Mouse (Mus musculus): ENCODE data around the gene Usp2. TPM values are rescaled to one million over a fixed set of nuclear protein-coding genes. Genes with fewer than 3 reads are reported as not detected.
"Not testable (repeated sequence)": the region's sequence is repeated elsewhere in the genome, so short reads cannot be mapped to it uniquely, and the experiment has no call there.

The Usp2 gene
- polyA plus RNA-seq, 1 experiment: 16.4 TPM

GRCm38 (mm10) chr9:44111909-44112308, 45.1 kb downstream of the Usp2 start:
- DNase-seq (ENCODE audit: low read depth, low spot score): not testable (repeated sequence)
- WGBS: 44% methylated on average over 10 of the region's 12 CpGs

- DNase-seq (ENCODE audit: low read depth, low spot score): peak; percentile 95
- WGBS: under 1% methylated on average over 50 of the region's 51 CpGs
Observed at GRCm38 (mm10) chr9:44113105-44113789, 46.4 kb downstream of the Usp2 start, which contains the start of the genes Gm49380 and Rnf26. Gm49380 (minus strand) TSS chr9:44113500. Rnf26 (minus strand) TSS chr9:44113517.

GRCm38 (mm10) chr9:44114453-44114852, 47.6 kb downstream of the Usp2 start:
- DNase-seq (ENCODE audit: low read depth, low spot score): no peak
- WGBS: 56% methylated on average over 2 of the region's 2 CpGs

GRCm38 (mm10) chr9:44115599-44115998, 48.8 kb downstream of the Usp2 start:
- WGBS: 89% methylated on average over 9 of the region's 9 CpGs
- DNase-seq (ENCODE audit: low read depth, low spot score): no peak

GRCm38 (mm10) chr9:44116182-44116581, 49.4 kb downstream of the Usp2 start:
- 96% methylated on average over 4 of the region's 4 CpGs for WGBS
- no peak for DNase-seq (ENCODE audit: low read depth, low spot score)

GRCm38 (mm10) chr9:44119011-44119410, 52.2 kb downstream of the Usp2 start:
- DNase-seq (ENCODE audit: low read depth, low spot score): no peak
- 62% methylated on average over 5 of the region's 5 CpGs for WGBS

DNA sequence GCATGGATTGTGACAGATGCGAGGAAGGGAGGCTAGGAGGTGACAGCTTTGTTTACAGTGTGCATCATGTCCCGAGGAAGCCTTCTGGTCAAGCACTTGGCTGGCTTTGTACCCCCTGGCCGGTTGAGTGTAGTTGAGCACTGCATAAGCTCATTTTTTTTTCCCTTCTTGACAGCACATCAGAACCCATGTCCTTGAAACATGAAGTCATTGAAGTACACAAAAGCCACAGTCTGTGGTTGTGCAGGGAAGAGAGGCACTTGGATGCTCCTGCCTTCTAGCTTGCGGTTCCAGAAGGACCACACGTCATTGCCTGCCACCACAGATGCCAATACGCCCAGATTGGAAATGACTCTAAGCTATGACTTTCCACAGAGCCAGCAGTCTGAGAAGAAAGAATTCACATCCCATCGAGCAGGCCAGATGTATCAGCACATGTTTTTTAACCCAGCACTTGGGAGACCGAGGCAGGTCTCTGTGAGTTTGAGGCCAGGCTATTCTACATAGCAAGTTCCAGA, 53.2 kb downstream of the Usp2 start:
- no peak for DNase-seq (ENCODE audit: low read depth, low spot score)
- WGBS: 73% methylated on average over 8 of the region's 8 CpGs

- no peak for DNase-seq (ENCODE audit: low read depth, low spot score)
- WGBS: 56% methylated on average over 6 of the region's 6 CpGs
Observed at GRCm38 (mm10) chr9:44124317-44124716, 57.5 kb downstream of the Usp2 start.

DNA sequence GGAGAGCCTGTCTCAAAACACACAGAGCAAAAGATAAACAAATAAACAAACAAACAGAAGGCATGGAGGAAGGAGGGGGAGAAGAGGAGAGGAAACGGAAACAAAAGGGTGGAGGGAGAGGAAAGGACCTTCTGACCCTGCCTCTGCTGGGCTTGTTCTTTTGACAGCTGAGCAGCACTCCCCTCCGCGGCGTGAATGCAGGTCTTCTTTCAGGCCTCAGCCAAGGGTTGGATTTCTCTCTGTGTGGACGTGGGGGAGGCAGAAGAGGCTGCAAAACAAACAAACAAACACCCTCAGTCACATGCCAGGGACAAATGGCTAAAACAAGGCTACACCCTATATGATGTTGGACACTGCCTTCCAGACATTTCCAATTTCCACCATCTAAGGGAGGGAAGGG, 58.2 kb downstream of the Usp2 start:
- whole genome bisulfite sequencing: 83% methylated on average over 5 of the region's 5 CpGs
- no peak for DNase-seq (ENCODE audit: low read depth, low spot score)

DNA sequence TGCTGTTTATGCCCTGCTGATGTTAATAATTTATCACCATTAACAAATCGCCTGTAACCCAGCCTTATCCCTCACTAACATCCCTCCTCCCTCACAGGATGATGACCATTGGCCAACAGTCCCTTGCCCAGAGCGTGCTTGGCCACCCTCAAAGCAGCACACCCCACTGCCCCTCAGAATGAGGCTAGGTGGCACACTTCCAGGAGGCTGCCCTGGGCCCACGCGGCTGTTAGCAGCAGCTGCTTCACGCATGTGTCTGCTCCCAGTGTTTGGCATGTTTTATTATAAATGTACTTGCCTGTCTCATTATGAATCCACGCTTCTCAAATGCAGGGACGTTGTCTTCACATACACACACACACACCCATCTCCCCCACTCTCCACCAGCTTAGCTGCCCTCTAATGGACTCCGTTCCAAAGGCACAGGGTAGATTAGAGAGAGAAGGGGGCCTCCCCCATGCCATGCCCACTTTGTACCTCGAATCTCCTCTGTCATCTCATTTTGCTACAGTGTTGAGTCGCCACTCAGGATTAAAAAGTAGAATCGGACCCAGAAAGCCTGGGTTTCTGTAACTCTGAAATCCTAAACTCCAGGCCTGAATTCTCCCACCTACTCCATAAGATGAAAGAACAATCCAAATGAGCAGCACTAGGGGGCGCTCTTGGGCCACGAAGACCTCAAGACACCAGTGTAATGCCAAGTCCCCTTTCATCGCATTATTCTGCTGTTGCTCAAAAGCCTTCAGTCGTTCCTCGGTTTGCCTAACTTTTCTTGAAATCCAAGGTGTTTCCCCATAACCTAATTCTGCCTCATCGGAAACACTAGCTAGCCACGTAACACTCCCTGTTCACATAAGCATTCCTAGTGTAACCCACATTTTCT, 59.0 kb downstream of the Usp2 start:
- DNase-seq (ENCODE audit: low read depth, low spot score): peak; percentile 76
- 30% methylated on average over 18 of the region's 18 CpGs for WGBS

- no peak for DNase-seq (ENCODE audit: low read depth, low spot score)
- WGBS: 55% methylated on average over 3 of the region's 3 CpGs
Observed at GRCm38 (mm10) chr9:44126746-44127145, 59.9 kb downstream of the Usp2 start.

- DNase-seq (ENCODE audit: low read depth, low spot score): no peak
- 17% methylated on average over 3 of the region's 3 CpGs for WGBS
Observed at GRCm38 (mm10) chr9:44127351-44127801, 60.6 kb downstream of the Usp2 start.

- 17% methylated on average over 9 of the region's 9 CpGs for WGBS
- DNase-seq (ENCODE audit: low read depth, low spot score): no peak
Observed at GRCm38 (mm10) chr9:44129633-44130032, 62.8 kb downstream of the Usp2 start.

DNA sequence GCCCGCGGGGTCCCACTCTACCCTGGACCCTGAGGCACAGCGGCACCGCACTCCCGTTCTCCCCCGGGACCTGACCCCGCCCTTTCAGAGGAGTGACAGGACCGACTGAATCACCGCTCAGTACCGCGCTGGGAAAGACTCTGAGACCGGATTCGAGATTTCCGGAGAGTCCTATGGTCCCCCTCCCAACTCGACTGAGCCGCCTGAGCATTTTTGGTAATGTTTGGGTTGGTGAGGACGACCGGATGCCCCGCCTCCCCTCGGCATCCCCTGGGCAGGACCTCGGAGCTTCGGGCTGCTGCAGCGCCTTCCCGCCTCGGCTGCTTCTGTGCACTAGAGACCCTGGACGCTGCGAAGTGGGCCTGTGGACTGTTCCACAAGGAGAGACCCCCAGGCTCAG, 63.2 kb downstream of the Usp2 start:
- under 1% methylated on average over 27 of the region's 27 CpGs for WGBS
- no peak for DNase-seq (ENCODE audit: low read depth, low spot score)

GRCm38 (mm10) chr9:44130581-44131275, 63.9 kb downstream of the Usp2 start:
- WGBS: 38% methylated on average over 19 of the region's 19 CpGs
- no peak for DNase-seq (ENCODE audit: low read depth, low spot score)

GRCm38 (mm10) chr9:44131276-44131590, 64.4 kb downstream of the Usp2 start:
- WGBS: 60% methylated on average over 7 of the region's 7 CpGs

GRCm38 (mm10) chr9:44132200-44132599, 65.4 kb downstream of the Usp2 start:
- no peak for DNase-seq (ENCODE audit: low read depth, low spot score)
- WGBS: 71% methylated on average over 5 of the region's 5 CpGs

More at GRCm38 (mm10) chr9:44131276-44131590, 64.4 kb downstream of the Usp2 start:
- no peak for DNase-seq (ENCODE audit: low read depth, low spot score)

GRCm38 (mm10) chr9:44133287-44133686, 66.5 kb downstream of the Usp2 start:
- 15% methylated on average over 2 of the region's 2 CpGs for WGBS
- DNase-seq (ENCODE audit: low read depth, low spot score): no peak

- DNase-seq (ENCODE audit: low read depth, low spot score): no peak
- under 1% methylated on average over 54 of the region's 55 CpGs for WGBS
Observed at GRCm38 (mm10) chr9:44134101-44134850, 67.5 kb downstream of the Usp2 start, which contains the start of gene Mcam. Mcam (plus strand) TSS chr9:44134469.

Data from large intestine, adult 2 months (tissue).